Mouse (Mus musculus): ENCODE measurements at regions not wholly inside any gene's neighbourhood (a gene's known extent, or its start where the extent isn't known, plus 50 kb on each side); places are given as distances from the start of the nearest gene placed in this dataset.

DNA sequence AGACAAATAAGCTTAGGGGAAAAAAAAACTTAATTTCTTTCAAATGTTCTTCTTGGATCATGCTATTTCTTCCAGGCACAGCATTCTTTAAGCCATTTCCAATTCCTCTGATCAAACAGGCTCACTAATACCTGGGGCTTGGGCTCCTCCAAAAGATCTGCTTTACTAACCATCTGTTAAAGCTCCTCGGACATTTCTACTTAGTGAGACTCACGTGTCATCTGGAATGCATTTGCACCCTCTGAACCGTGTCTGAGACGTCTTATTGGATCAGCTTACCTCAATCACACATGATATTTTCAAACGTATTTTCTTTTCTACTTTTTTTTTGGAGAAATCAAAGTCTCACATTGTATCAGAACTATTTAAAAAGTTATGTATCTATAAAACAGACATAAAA is 132.4 kb downstream of the Npr3 start:
- H3K4me2 ChIP-seq, result no peak overlapping the region
- H3K4me1 ChIP-seq, result no peaks in the 10 kb centered on the region
- H3K4me3 ChIP-seq (replicated peaks), result no peak overlapping the region
- H3K27me3 ChIP-seq, result no peaks in the 10 kb centered on the region
- H3K27ac ChIP-seq, result no peak overlapping the region
- no peak for ATAC-seq (replicated peaks; ENCODE audit: low FRiP score)
- no peaks in the 10 kb centered on the region for H3K9me3 ChIP-seq (replicated peaks)
- WGBS, result 48% methylated on average over 5 of the region's 5 CpGs
- H3K36me3 ChIP-seq, result no peaks in the 10 kb centered on the region
- no peak overlapping the region for H3K9ac ChIP-seq

- ATAC-seq (replicated peaks; ENCODE audit: low FRiP score), result no peak
- 71% methylated on average over 1 of the region's 1 CpGs for WGBS
- H3K27me3 ChIP-seq, result no peaks in the 10 kb centered on the region
Measured at GRCm38 (mm10) chr15:11770596-11770995, 136.5 kb downstream of the Npr3 start.

DNA sequence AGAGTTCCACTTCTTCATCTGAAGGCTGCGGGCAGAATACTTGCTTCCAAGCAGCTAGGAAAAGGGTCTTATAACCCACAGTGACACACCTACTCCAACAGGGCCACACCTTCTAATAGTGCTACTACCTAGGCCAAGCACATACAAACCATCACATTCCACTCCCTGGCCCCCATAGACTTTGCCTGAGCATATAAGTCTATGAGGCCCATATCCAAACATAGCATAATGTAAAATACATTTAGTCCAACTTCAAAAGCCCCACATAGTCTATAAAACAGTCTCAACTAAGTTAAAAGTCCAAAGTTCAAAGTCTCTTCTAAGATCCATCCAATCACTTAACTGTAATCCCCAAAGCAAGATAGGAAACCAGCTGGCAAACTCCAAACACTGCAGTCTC is 149.1 kb downstream of the Npr3 start:
- Histone ChIP-seq H3K27ac (no peak overlapping the region), H3K9ac (no peak overlapping the region), H3K4me1 (no peaks in the 10 kb centered on the region), H3K4me2 (no peak overlapping the region), H3K36me3 (no peaks in the 10 kb centered on the region), H3K9me3 (replicated peaks) (no peaks in the 10 kb centered on the region), H3K27me3 (no peaks in the 10 kb centered on the region), H3K4me3 (replicated peaks) (no peak overlapping the region)
- WGBS, result 96% methylated on average over 1 of the region's 1 CpGs
- ATAC-seq (replicated peaks; ENCODE audit: low FRiP score), result no peak

More at GRCm38 (mm10) chr15:11770596-11770995, 136.5 kb downstream of the Npr3 start:
- H3K36me3 ChIP-seq, result no peaks in the 10 kb centered on the region
- no peak overlapping the region for H3K9ac ChIP-seq
- H3K4me2 ChIP-seq, result no peak overlapping the region
- H3K4me1 ChIP-seq, result no peaks in the 10 kb centered on the region
- H3K4me3 ChIP-seq (replicated peaks), result no peak overlapping the region
- no peak overlapping the region for H3K27ac ChIP-seq
- H3K9me3 ChIP-seq (replicated peaks), result no peaks in the 10 kb centered on the region

- H3K27ac ChIP-seq, result no peak overlapping the region
- no peak overlapping the region for H3K4me2 ChIP-seq
- no peaks in the 10 kb centered on the region for H3K36me3 ChIP-seq
- H3K27me3 ChIP-seq, result no peaks in the 10 kb centered on the region
- H3K4me3 ChIP-seq (replicated peaks), result no peak overlapping the region
- no peak for ATAC-seq (replicated peaks; ENCODE audit: low FRiP score)
- H3K9ac ChIP-seq, result no peak overlapping the region
- WGBS, result 82% methylated on average over 7 of the region's 7 CpGs
- H3K4me1 ChIP-seq, result no peaks in the 10 kb centered on the region
- no peaks in the 10 kb centered on the region for H3K9me3 ChIP-seq (replicated peaks)
Measured at GRCm38 (mm10) chr15:11756786-11757185, 150.3 kb downstream of the Npr3 start.

DNA sequence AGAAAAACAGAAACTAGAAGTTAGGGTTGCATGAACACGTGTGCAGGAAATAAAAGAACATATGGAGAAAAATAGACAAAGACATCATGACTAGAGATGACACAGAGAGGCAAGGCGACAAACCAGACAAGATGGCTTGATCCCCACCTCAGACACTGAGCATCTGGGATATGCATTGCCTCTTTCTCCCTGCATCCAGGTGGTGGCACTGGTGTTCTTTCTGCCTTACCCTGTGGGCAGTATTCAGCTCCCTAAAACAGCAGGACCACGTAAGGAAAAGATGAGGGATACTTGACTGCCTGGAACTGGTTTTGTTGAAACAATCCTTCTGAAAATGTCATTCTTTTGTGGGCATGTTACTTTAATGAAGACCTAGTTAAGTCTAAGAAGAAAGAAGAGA is 153.9 kb downstream of the Npr3 start:
- Histone ChIP-seq H3K27ac (no peak overlapping the region), H3K4me3 (replicated peaks) (no peak overlapping the region), H3K27me3 (no peaks in the 10 kb centered on the region), H3K9ac (no peak overlapping the region), H3K4me2 (no peak overlapping the region), H3K36me3 (no peaks in the 10 kb centered on the region), H3K9me3 (replicated peaks) (no peaks in the 10 kb centered on the region), H3K4me1 (no peaks in the 10 kb centered on the region)
- 22% methylated on average over 3 of the region's 3 CpGs for WGBS
- peak; percentile 60; the same call in 1 of the 2 replicates for ATAC-seq (replicated peaks; ENCODE audit: low FRiP score)

DNA sequence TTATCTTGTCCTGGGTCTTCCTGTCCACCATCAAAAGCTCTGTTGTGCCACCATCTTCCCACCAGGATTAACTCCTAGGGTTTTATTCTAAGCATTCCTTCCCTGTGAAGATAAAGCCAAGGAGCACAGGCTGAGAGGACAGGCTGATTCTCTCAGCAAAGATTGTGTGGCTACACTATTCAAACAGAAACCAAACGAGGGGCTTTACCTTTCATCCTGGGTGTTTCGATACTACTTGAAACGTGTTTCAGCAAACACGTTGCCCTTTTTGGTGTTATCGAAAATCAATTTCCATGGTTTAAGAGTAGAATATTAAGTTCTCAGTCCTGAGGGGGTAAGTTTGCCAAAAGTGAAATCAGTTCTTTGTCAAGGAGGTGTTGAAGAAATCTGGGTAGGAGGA is 156.2 kb downstream of the Npr3 start:
- WGBS, result 85% methylated on average over 5 of the region's 5 CpGs
- Histone ChIP-seq H3K27me3 (no peaks in the 10 kb centered on the region), H3K9me3 (replicated peaks) (no peaks in the 10 kb centered on the region), H3K4me3 (replicated peaks) (no peak overlapping the region), H3K4me1 (no peaks in the 10 kb centered on the region), H3K27ac (no peak overlapping the region), H3K4me2 (no peak overlapping the region), H3K36me3 (no peaks in the 10 kb centered on the region), H3K9ac (no peak overlapping the region)
- ATAC-seq (replicated peaks; ENCODE audit: low FRiP score), result no peak

GRCm38 (mm10) chr15:11749509-11749908 is 157.6 kb downstream of the Npr3 start:
- 90% methylated on average over 4 of the region's 4 CpGs for WGBS
- no peak overlapping the region for H3K4me3 ChIP-seq (replicated peaks)
- no peaks in the 10 kb centered on the region for H3K36me3 ChIP-seq
- no peaks in the 10 kb centered on the region for H3K27me3 ChIP-seq
- no peak overlapping the region for H3K9ac ChIP-seq
- H3K4me2 ChIP-seq, result no peak overlapping the region
- H3K4me1 ChIP-seq, result no peaks in the 10 kb centered on the region
- H3K9me3 ChIP-seq (replicated peaks), result no peaks in the 10 kb centered on the region
- no peak overlapping the region for H3K27ac ChIP-seq
- ATAC-seq (replicated peaks; ENCODE audit: low FRiP score), result no peak

GRCm38 (mm10) chr15:11748306-11748705 is 158.8 kb downstream of the Npr3 start:
- no peak overlapping the region for H3K27ac ChIP-seq
- H3K9ac ChIP-seq, result no peak overlapping the region
- no peaks in the 10 kb centered on the region for H3K4me1 ChIP-seq
- 88% methylated on average over 2 of the region's 2 CpGs for WGBS
- no peak overlapping the region for H3K4me2 ChIP-seq
- no peaks in the 10 kb centered on the region for H3K36me3 ChIP-seq
- no peak for ATAC-seq (replicated peaks; ENCODE audit: low FRiP score)
- H3K9me3 ChIP-seq (replicated peaks), result no peaks in the 10 kb centered on the region
- no peak overlapping the region for H3K4me3 ChIP-seq (replicated peaks)
- no peaks in the 10 kb centered on the region for H3K27me3 ChIP-seq

DNA sequence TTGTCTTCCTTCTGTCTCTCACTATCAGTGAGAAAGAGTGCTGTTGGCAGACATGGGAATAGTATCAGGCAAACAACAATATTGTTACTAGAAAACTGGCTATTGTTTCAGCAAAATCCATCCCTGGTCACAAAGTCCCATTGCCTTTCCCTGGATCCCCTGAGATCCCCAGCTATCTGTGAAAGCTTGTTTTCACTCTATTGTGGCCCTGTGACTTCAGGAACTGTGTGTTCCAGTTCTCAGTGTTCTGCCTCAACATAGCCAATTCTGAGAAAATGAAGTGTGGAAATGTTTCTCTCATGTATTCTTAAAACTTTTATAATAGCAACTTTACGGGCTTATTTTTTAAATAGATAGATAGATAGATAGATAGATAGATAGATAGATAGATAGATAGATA is 160.3 kb downstream of the Npr3 start:
- ATAC-seq (replicated peaks; ENCODE audit: low FRiP score), result no peak
- H3K4me1 ChIP-seq, result peaks cover 6% of the 10 kb centered on the region
- H3K36me3 ChIP-seq, result no peaks in the 10 kb centered on the region
- 90% methylated on average over 1 of the region's 1 CpGs for WGBS
- no peak overlapping the region for H3K9ac ChIP-seq
- no peak overlapping the region for H3K4me3 ChIP-seq (replicated peaks)
- H3K9me3 ChIP-seq (replicated peaks), result no peaks in the 10 kb centered on the region
- H3K27ac ChIP-seq, result no peak overlapping the region
- no peaks in the 10 kb centered on the region for H3K27me3 ChIP-seq
- H3K4me2 ChIP-seq, result no peak overlapping the region

DNA sequence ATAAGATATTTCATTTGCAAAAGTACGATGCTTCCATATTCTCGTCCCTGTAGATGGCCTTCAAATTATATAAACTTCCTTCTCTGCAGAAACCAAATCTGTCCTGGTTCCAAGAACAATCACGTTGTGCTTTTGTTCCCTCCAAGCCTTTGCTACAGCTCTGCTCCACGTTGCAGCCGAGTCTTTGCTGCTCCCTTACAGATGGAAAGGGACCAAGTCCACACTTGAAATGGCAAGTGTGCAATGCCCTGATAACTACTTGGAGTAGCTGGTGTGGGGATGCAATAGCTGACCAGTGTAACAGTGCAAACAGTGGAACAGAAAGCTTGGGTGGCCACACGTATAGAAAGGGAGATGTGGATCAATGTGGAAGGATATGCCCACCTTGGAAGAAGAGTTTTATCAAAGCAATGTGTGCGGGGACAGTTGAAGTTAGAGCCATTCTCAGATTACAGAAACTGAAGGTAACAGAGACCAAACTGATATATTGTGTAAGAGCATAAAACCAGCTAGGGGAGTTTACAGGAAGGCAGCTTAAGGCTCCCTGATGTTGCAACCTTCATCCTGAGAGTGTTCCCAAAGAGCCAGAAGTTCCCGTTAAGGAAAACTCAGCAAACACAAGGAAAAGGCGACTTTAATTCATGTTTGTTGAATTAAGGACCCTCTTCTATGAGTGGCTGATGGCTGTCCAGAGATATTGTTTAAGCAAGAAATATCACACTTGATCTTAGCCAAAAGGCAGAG is 161.3 kb downstream of the Npr3 start:
- Histone ChIP-seq H3K36me3 (no peaks in the 10 kb centered on the region), H3K4me1 (peaks cover 11% of the 10 kb centered on the region), H3K4me3 (replicated peaks) (no peak overlapping the region), H3K27ac (peak overlapping the region; percentile 52; the same call in 1 of the 2 replicates), H3K4me2 (no peak overlapping the region), H3K27me3 (no peaks in the 10 kb centered on the region), H3K9ac (no peak overlapping the region), H3K9me3 (replicated peaks) (no peaks in the 10 kb centered on the region)
- 78% methylated on average over 9 of the region's 9 CpGs for WGBS
- no peak for ATAC-seq (replicated peaks; ENCODE audit: low FRiP score)

- no peak for ATAC-seq (replicated peaks; ENCODE audit: low FRiP score)
- WGBS, result 60% methylated on average over 5 of the region's 5 CpGs
- Histone ChIP-seq H3K4me1 (peaks cover 11% of the 10 kb centered on the region), H3K4me2 (no peak overlapping the region), H3K27me3 (no peaks in the 10 kb centered on the region), H3K9me3 (replicated peaks) (no peaks in the 10 kb centered on the region), H3K36me3 (no peaks in the 10 kb centered on the region), H3K9ac (no peak overlapping the region), H3K4me3 (replicated peaks) (no peak overlapping the region), H3K27ac (peak overlapping the region; percentile 52; the same call in 1 of the 2 replicates)
Measured at GRCm38 (mm10) chr15:11744903-11745302, 162.2 kb downstream of the Npr3 start.

DNA sequence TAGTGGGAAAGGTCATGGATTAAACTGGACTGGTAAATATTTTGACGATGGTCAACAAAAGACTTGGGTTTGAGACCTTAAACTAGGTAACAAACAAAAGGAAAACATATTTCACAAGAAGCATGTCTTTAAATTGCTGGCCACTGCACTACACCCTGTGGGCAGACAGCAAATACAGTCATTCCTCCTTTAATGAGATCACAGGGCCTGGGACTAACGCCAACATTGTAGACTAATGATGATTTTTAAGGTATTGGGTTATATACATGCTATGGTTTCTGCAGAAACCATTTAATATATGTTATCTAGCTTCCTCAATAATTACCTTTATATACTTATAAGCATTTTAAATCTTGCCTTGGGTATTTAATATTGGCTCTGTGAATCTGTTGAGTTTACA is 162.8 kb downstream of the Npr3 start:
- 79% methylated on average over 2 of the region's 2 CpGs for WGBS
- no peak for ATAC-seq (replicated peaks; ENCODE audit: low FRiP score)

DNA sequence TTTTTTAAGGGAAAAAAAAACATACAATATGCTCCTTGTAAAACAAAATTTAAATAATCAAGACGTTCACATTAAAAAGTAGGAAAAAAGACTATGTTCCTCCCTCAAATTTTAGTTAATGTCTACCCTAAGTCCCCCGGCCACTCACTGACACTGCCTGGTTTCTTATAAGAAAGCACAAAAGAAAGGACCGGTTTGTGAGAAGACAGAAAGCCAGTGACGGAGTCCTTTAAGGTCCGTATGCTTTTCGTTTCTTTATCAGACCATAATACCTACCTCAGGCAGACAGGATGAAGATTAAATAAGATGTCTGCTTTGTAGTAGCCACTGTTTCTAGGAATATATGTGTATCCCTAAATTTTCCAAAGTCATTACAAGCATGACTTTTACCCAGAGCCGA is 164.3 kb downstream of the Npr3 start:
- no peak overlapping the region for H3K9ac ChIP-seq
- WGBS, result 86% methylated on average over 7 of the region's 7 CpGs
- H3K27ac ChIP-seq, result 0 out of 2 replicates have a peak overlapping the region, but pooled peaks have one; percentile 55
- H3K4me2 ChIP-seq, result no peak overlapping the region
- H3K4me3 ChIP-seq (replicated peaks), result no peak overlapping the region
- H3K4me1 ChIP-seq, result peaks cover 11% of the 10 kb centered on the region
- H3K36me3 ChIP-seq, result no peaks in the 10 kb centered on the region
- ATAC-seq (replicated peaks; ENCODE audit: low FRiP score), result no peak
- no peaks in the 10 kb centered on the region for H3K27me3 ChIP-seq
- no peaks in the 10 kb centered on the region for H3K9me3 ChIP-seq (replicated peaks)

More for the DNA sequence above, 162.8 kb downstream of the Npr3 start:
- Histone ChIP-seq H3K27ac (no peak overlapping the region), H3K4me2 (no peak overlapping the region), H3K9ac (no peak overlapping the region), H3K4me3 (replicated peaks) (no peak overlapping the region), H3K4me1 (peaks cover 11% of the 10 kb centered on the region), H3K27me3 (no peaks in the 10 kb centered on the region), H3K9me3 (replicated peaks) (no peaks in the 10 kb centered on the region), H3K36me3 (no peaks in the 10 kb centered on the region)

Data from kidney, embryonic 15.5 days (tissue).